Mouse (Mus musculus): ENCODE data around the gene Zfp646. TPM values are rescaled to one million over a fixed set of nuclear protein-coding genes. Genes with fewer than 3 reads are reported as not detected.
"Not testable (repeated sequence)": the region's sequence is repeated elsewhere in the genome, so short reads cannot be mapped to it uniquely, and the experiment has no call there.

Zfp646 gene
- polyA plus RNA-seq (2014; fragmentation: Nextera tagmentation; extraction: Ambion mirVana), result 13.7 and 20.2 TPM in 2 replicates

DNA sequence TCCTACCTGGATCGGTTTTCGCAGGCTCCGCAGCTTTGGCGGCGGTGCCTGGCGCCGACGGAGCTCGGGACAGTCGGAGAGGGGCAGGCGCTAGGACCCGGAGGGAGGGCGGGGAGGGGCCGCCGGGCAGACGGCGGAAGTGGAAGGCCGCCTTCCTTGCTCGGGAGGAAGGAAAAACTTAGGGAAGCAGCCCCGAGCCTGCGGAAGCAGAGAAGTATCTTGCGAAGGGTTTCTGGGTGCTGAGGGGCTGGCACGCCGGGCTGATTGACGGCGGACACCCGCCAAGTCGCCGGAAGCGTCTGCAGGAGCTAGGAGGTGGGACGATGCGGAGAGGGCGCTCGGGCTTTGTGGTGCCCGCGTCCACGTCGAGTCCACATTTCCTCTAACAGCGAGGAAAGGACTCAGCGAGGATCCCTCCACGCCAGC lies at the start of gene Zfp646:
TSS of gene Zfp646 (plus strand) at position 181 of the 426 bp plus-strand sequence.
- Histone ChIP-seq H3K4me2 (replicated peaks; ENCODE audit: low read depth, low read length) (peak within 1 kb of the TSS; percentile 51), H3K9ac (ENCODE audit: low read depth, low read length) (peak within 1 kb of the TSS; percentile 97), H3K4me1 (ENCODE audit: control insufficient read depth, insufficient read depth, low read length) (peaks cover 13% of the 10 kb centered on the region), H3K27me3 (ENCODE audit: control insufficient read depth, insufficient read depth, low read length) (no peaks in the 10 kb centered on the region), H3K4me3 (ENCODE audit: low read length) (peak within 1 kb of the TSS; percentile 81), H3K27ac (ENCODE audit: low read depth, low read length) (peak within 1 kb of the TSS; percentile 99), H3K9me3 (ENCODE audit: control insufficient read depth, low read length) (no peaks in the 10 kb centered on the region), H3K36me3 (ENCODE audit: control insufficient read depth, insufficient read depth, low read length) (peaks cover 34% of the 10 kb centered on the region)
- under 1% methylated on average over 41 of the region's 41 CpGs for WGBS
- peak; percentile 87 for ATAC-seq (ENCODE audit: low FRiP score, low TSS enrichment)

DNA sequence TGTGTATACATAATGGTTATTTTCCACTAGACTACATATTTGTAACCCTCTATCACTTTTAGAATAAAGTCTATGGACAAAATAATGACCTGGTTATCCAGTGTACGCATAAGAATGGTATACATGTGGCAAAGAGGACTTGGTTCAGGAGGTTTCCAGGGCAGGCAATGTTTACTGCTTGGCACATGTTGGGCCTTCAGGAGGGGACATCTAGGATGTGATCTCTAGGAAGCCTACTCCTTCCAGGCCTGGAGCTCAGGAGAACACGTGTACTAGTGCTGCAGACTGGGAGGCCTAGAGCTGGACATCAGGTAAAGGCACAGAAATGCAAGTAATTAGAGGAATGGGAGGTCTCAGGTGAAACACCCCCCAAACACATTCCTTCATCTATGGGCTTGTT lies 40.5 kb upstream of the Zfp646 start:
- no peaks in the 10 kb centered on the region for H3K9me3 ChIP-seq (ENCODE audit: control insufficient read depth, low read length)
- no peak overlapping the region for H3K4me2 ChIP-seq (replicated peaks; ENCODE audit: low read depth, low read length)
- no peaks in the 10 kb centered on the region for H3K36me3 ChIP-seq (ENCODE audit: control insufficient read depth, insufficient read depth, low read length)
- no peak overlapping the region for H3K27ac ChIP-seq (ENCODE audit: low read depth, low read length)
- WGBS, result 66% methylated on average over 2 of the region's 2 CpGs
- H3K9ac ChIP-seq (ENCODE audit: low read depth, low read length), result no peak overlapping the region
- no peaks in the 10 kb centered on the region for H3K4me1 ChIP-seq (ENCODE audit: control insufficient read depth, insufficient read depth, low read length)
- no peak overlapping the region for H3K4me3 ChIP-seq (ENCODE audit: low read length)
- H3K27me3 ChIP-seq (ENCODE audit: control insufficient read depth, insufficient read depth, low read length), result no peaks in the 10 kb centered on the region
- no peak for ATAC-seq (ENCODE audit: low FRiP score, low TSS enrichment)

DNA sequence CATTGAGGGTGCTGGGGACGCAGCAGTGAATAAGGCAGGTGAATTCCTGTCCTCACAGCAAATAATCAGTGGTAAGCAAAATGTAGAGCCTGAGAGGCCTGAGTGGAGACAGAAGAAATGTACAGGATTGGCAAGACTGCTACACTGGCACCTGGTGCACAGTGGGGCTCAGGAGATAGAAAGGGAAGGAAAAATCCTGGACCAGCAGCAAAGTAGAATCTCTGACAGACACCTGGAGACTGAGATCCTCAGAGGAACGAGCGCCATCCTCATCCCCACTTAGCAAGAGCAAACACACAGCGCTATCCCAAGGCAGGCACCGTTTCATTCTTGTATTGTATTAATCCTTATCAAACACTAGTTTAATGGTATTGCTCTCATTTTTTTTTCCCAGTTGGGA lies 38.5 kb upstream of the Zfp646 start:
- no peak for ATAC-seq (ENCODE audit: low FRiP score, low TSS enrichment)
- H3K4me3 ChIP-seq (ENCODE audit: low read length), result no peak overlapping the region
- peaks cover 5% of the 10 kb centered on the region; the same call in 1 of the 2 replicates for H3K4me1 ChIP-seq (ENCODE audit: control insufficient read depth, insufficient read depth, low read length)
- H3K36me3 ChIP-seq (ENCODE audit: control insufficient read depth, insufficient read depth, low read length), result no peaks in the 10 kb centered on the region
- no peak overlapping the region for H3K9ac ChIP-seq (ENCODE audit: low read depth, low read length)
- no peaks in the 10 kb centered on the region for H3K9me3 ChIP-seq (ENCODE audit: control insufficient read depth, low read length)
- H3K27ac ChIP-seq (ENCODE audit: low read depth, low read length), result no peak overlapping the region
- WGBS, result 91% methylated on average over 5 of the region's 5 CpGs
- H3K4me2 ChIP-seq (replicated peaks; ENCODE audit: low read depth, low read length), result no peak overlapping the region
- H3K27me3 ChIP-seq (ENCODE audit: control insufficient read depth, insufficient read depth, low read length), result no peaks in the 10 kb centered on the region

DNA sequence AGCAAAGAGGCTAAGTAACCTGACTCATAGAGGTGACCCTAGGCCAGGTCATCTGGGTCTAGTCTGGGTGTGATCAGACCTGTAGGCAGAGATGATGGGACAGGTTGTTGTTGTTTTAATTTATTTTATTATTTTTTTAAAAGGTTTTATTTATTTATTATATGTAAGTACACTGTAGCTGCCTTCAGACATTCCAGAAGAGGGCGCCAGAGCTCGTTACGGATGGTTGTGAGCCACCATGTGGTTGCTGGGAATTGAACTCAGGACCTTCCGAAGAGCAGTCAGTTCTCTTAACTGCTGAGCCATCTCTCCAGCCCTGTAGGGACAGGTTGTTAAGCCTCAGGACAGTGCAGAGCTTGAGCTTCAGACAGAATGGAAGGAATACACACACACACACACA lies 38.1 kb upstream of the Zfp646 start:
- not testable (repeated sequence) for ATAC-seq (ENCODE audit: low FRiP score, low TSS enrichment); H3K27ac ChIP-seq (ENCODE audit: low read depth, low read length); H3K4me1 ChIP-seq (ENCODE audit: control insufficient read depth, insufficient read depth, low read length); H3K36me3 ChIP-seq (ENCODE audit: control insufficient read depth, insufficient read depth, low read length); H3K4me2 ChIP-seq (replicated peaks; ENCODE audit: low read depth, low read length); H3K4me3 ChIP-seq (ENCODE audit: low read length); H3K27me3 ChIP-seq (ENCODE audit: control insufficient read depth, insufficient read depth, low read length); H3K9ac ChIP-seq (ENCODE audit: low read depth, low read length); H3K9me3 ChIP-seq (ENCODE audit: control insufficient read depth, low read length)
- WGBS, result 76% methylated on average over 4 of the region's 4 CpGs

DNA sequence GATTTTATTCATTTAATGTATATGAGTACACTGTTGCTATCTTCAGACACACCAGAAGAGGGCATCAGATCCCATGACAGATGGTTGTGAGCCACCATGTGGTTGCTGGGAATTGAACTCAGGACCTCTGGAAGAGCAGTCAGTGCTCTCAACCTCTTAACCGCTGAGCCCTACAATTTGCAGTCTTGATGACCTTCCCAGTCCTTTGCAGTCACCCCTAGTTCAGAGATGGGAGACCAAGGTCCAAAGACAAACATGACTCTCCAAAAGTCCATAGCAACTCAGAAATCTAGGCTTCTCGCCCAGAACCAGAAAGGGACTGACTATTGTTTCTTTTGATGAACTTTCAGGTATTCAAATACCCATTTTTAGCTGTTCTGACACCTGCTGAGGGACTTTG lies 36.0 kb upstream of the Zfp646 start:
- not testable (repeated sequence) for H3K9ac ChIP-seq (ENCODE audit: low read depth, low read length); ATAC-seq (ENCODE audit: low FRiP score, low TSS enrichment); H3K4me2 ChIP-seq (replicated peaks; ENCODE audit: low read depth, low read length); H3K27me3 ChIP-seq (ENCODE audit: control insufficient read depth, insufficient read depth, low read length); H3K27ac ChIP-seq (ENCODE audit: low read depth, low read length); H3K4me1 ChIP-seq (ENCODE audit: control insufficient read depth, insufficient read depth, low read length); H3K9me3 ChIP-seq (ENCODE audit: control insufficient read depth, low read length); H3K4me3 ChIP-seq (ENCODE audit: low read length)
- peaks cover 14% of the 10 kb centered on the region; the same call in 1 of the 2 replicates for H3K36me3 ChIP-seq (ENCODE audit: control insufficient read depth, insufficient read depth, low read length)
- 81% methylated on average over 2 of the region's 2 CpGs for WGBS

DNA sequence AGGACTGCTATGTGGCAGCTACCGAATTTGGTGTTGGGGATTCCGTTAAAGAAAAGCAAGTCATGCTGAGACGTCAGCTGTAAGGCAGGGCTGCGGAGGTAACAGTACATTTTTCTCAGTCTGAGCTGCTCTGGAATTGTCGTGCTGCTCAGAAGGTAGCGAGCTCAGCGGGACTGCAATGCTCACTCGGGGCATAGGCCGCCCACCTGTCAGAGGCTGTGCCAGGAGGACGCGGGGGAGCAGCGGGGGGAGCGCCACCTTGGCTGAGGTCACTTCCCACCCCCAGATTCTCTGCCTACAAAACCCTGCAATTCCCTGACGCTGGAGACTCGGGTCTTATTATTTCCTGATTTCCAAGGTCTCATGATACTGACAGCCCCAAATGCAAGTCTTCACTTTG lies 35.1 kb upstream of the Zfp646 start:
- Histone ChIP-seq H3K4me3 (ENCODE audit: low read length) (peak overlapping the region; percentile 87), H3K36me3 (ENCODE audit: control insufficient read depth, insufficient read depth, low read length) (peaks cover 16% of the 10 kb centered on the region; the same call in 1 of the 2 replicates), H3K9ac (ENCODE audit: low read depth, low read length) (peak overlapping the region; percentile 68), H3K27ac (ENCODE audit: low read depth, low read length) (peak overlapping the region; percentile 82), H3K27me3 (ENCODE audit: control insufficient read depth, insufficient read depth, low read length) (no peaks in the 10 kb centered on the region), H3K9me3 (ENCODE audit: control insufficient read depth, low read length) (no peaks in the 10 kb centered on the region), H3K4me1 (ENCODE audit: control insufficient read depth, insufficient read depth, low read length) (peaks cover 5% of the 10 kb centered on the region; the same call in 1 of the 2 replicates), H3K4me2 (replicated peaks; ENCODE audit: low read depth, low read length) (peak overlapping the region; percentile 90)
- 3% methylated on average over 15 of the region's 15 CpGs for WGBS
- ATAC-seq (ENCODE audit: low FRiP score, low TSS enrichment), result peak; percentile 25

DNA sequence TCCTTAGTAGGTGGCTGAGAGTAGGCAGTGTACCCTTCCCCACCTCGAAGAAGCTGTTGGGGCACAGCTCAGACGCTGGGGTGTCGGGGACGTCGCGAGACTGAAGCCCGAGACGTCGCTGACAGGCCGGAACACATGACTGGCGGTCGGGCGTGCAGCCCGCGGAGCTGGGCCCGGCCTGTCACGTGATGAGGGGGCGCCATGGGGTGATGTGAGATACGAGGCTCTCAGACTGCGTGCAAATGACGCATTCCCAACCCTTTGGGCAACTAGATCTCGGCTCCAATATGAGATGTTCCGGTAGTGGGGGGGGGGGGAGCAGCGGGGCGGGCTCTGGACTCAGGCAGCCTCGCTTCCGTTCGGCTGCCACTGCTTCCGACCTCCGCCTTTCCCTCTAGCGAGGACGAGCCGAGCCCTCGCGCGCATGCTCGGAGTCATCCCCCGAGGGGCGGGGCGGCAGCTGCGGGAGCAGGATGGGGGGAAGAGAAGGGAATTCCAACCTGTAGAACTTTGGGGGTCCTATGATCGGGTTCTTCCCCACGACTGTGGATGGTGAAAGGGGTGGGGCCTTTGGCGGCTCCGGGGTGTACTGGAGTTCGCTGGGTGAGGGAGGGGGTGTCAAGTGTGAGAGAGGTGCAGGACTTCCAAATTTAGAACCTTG lies 34.6 kb upstream of the Zfp646 start:
- Histone ChIP-seq H3K4me2 (replicated peaks; ENCODE audit: low read depth, low read length) (peak overlapping the region; percentile 90), H3K4me3 (ENCODE audit: low read length) (peak overlapping the region; percentile 87), H3K9me3 (ENCODE audit: control insufficient read depth, low read length) (no peaks in the 10 kb centered on the region), H3K36me3 (ENCODE audit: control insufficient read depth, insufficient read depth, low read length) (peaks cover 16% of the 10 kb centered on the region; the same call in 1 of the 2 replicates), H3K4me1 (ENCODE audit: control insufficient read depth, insufficient read depth, low read length) (peaks cover 5% of the 10 kb centered on the region; the same call in 1 of the 2 replicates), H3K9ac (ENCODE audit: low read depth, low read length) (peak overlapping the region; percentile 68), H3K27me3 (ENCODE audit: control insufficient read depth, insufficient read depth, low read length) (no peaks in the 10 kb centered on the region), H3K27ac (ENCODE audit: low read depth, low read length) (peak overlapping the region; percentile 82)
- WGBS, result under 1% methylated on average over 39 of the region's 46 CpGs
- peak; percentile 90 for ATAC-seq (ENCODE audit: low FRiP score, low TSS enrichment)

DNA sequence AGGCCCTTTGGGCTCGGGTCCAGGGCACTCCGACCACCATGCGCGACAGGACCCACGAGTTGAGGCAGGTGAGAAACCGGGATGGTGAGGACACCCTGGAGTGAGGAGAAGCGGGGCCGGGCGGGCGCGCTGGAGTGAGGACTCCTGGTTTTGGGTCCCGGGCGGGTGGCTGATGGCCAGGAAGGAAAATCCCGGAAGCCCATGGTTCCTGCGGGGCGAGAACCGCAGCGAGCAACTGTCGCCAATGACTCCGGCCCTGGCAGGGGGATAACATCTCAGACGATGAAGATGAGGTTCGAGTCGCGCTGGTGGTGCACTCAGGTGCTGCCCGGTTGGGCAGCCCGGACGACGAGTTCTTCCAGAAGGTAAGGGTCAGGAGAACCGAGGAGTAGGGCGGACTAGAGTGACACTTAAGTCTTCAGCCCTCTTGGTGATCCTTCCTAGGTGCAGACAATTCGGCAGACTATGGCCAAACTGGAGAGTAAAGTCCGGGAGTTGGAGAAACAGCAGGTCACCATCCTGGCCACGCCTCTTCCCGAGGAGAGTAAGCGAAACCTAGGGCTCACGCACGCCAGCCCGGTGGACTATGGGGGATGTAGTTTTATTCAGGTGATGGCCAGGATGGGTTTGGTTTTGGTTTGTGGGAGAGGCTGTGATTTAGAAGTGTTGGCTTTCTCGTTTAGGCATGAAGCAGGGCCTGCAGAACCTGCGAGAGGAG lies 33.9 kb upstream of the Zfp646 start:
- no peaks in the 10 kb centered on the region for H3K9me3 ChIP-seq (ENCODE audit: control insufficient read depth, low read length)
- peaks cover 23% of the 10 kb centered on the region; the same call in 1 of the 2 replicates for H3K36me3 ChIP-seq (ENCODE audit: control insufficient read depth, insufficient read depth, low read length)
- peaks cover 5% of the 10 kb centered on the region; the same call in 1 of the 2 replicates for H3K4me1 ChIP-seq (ENCODE audit: control insufficient read depth, insufficient read depth, low read length)
- peak overlapping the region; percentile 82; the same call in 1 of the 2 replicates for H3K27ac ChIP-seq (ENCODE audit: low read depth, low read length)
- peak overlapping the region; percentile 68 for H3K9ac ChIP-seq (ENCODE audit: low read depth, low read length)
- ATAC-seq (ENCODE audit: low FRiP score, low TSS enrichment), result peak; percentile 69
- peak overlapping the region; percentile 90 for H3K4me2 ChIP-seq (replicated peaks; ENCODE audit: low read depth, low read length)
- no peaks in the 10 kb centered on the region for H3K27me3 ChIP-seq (ENCODE audit: control insufficient read depth, insufficient read depth, low read length)
- under 1% methylated on average over 40 of the region's 40 CpGs for WGBS
- peak overlapping the region; percentile 87 for H3K4me3 ChIP-seq (ENCODE audit: low read length)
